Mouse (Mus musculus): ENCODE data around the gene Ccl27b.
"Not testable (repeated sequence)": the region's sequence is repeated elsewhere in the genome, so short reads cannot be mapped to it uniquely, and the experiment has no call there.

Ccl27b gene

GRCm38 (mm10) chr4:42654951-42655350, at the start of gene Ccl27b:
Gene Ccl27b (plus strand): TSS chr4:42655251.
- ATAC-seq (ENCODE audit: low TSS enrichment): not testable (repeated sequence)

- not testable (repeated sequence) for ATAC-seq (ENCODE audit: low TSS enrichment)
Observed at GRCm38 (mm10) chr4:42611895-42612294, 43.2 kb upstream of the Ccl27b start, which contains the start of gene Gm10591. Gene Gm10591 (plus strand): TSS chr4:42612195.

GRCm38 (mm10) chr4:42629419-42629818, 25.6 kb upstream of the Ccl27b start, which contains the start of gene Gm2564:
Gene Gm2564 (plus strand): TSS chr4:42629719.
- not testable (repeated sequence) for ATAC-seq (ENCODE audit: low TSS enrichment)

DNA sequence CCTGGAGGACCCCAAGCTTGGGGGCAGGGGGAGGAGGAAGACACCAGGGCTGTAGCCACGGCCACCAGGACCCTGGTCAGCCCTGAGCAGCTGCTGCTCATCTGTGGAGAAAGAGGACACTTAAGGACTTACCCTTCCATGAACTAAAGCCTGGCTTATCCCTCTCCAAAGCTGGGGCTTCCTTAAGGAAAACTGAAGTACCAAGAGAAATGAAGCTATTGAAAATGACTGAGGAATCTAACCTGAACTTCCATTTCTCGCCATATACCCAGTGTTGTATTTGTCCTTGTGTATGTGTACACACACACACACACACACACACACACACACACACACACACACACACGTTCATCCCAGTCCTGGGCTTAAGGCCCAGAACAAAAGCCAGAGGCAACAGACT, 6.7 kb downstream of the Ccl27b start, which contains the start of gene Il11ra2:
Gene Il11ra2 (minus strand): TSS at position 101 of the 400 bp plus-strand sequence.
- ATAC-seq (ENCODE audit: low TSS enrichment): not testable (repeated sequence)

DNA sequence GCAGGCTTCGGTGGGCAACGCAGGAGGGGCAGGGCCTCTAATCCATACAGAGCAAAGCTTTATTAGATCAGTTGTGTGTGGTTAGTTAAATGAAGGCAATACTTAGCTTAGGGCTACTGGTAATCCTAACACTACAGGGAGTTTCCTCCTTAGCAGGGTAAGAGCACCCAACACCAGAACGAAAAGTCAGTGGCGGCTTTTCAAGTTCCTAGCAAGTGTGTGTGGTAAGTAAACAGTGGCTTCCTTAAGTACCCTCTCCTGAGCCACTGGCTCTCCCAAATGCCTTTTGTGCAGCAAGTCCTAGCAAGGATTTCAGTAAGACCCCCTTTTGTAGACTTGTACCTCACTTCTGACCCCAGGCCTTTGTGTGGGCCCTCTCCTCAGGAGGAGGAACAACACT, 20.4 kb downstream of the Ccl27b start:
- ATAC-seq (ENCODE audit: low TSS enrichment): not testable (repeated sequence)

DNA sequence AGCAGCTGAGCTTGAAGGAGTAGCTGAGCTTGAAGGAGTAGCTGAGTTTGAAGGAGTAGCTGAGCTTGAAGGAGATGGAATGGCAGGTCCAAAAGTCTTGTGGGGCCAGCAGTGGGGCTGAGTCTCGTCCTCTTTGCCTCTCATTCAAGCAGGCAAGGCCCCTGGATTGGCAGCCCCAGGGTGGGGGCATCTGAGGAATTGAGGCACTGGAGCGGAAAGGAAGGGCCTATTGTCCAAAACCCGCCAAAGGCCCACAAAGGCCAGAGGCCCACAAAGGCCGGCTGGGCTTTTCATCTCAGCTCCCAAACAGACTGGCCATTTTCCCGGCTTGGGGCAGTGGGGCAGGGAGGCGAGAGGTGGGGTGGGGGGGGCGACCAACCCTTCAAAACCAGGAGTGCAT, 24.3 kb downstream of the Ccl27b start:
- ATAC-seq (ENCODE audit: low TSS enrichment): not testable (repeated sequence)

GRCm38 (mm10) chr4:42680374-42681356, 25.6 kb downstream of the Ccl27b start:
- peak; percentile 38; the same call in 1 of the 2 replicates for ATAC-seq (ENCODE audit: low TSS enrichment)

DNA sequence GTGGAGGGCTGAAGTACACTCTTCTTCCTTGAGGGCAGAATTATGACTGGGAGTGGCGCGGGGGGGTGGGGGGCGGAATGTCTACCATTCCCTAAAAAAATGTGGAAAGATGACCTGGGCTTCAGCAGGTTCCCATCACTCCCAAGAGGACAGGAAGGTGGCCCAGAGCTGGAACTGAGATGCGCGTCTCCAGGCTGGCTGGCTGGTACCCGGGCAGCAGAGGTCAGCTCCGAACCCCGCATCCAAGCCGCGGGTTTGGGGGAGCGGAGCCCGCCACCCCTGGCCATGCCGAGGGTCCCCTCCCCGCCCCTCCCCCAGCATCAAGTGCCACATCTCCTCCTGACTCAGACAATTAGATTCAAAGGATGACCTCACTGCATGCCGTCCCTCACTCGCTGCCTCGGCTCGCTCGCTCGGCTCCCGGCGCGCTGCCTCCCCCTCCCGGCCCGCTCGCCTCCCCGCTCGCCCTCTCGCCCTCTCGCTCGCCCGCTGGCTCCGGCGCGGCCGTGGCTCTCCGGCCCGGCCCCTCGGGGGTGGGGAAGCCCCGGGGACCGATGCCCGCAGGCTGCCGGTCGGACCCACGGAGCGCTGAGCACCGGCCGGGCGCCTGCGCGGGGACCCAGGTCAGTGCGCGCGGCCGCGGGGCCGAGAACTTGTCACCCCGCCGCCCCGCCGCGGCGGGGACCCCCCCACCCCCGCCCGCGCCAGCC, 26.6 kb downstream of the Ccl27b start:
- ATAC-seq (ENCODE audit: low TSS enrichment): not testable (repeated sequence)

DNA sequence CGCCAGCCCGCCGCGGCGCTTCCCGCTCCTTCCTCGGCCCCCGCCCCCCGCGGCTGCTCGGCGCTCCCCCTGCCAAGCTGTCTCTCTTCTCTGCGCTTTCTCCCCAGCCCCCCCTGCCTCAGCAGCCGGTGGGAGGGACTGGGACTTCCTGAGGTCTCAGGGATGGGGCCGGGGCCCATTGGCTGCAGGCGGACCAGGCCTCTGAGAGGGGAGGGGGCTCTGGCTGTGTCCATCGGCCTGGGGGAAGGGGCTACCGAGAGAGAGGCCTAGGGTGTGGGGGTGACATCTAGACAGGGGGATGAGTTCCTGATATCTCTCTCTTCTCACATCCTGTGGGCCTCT, 27.1 kb downstream of the Ccl27b start:
- ATAC-seq (ENCODE audit: low TSS enrichment): not testable (repeated sequence)

Measured in frontal cortex, adult (tissue).